Mouse (Mus musculus) lung, embryonic 16.5 days (tissue): ENCODE data around the gene Tmem37. TPM values are rescaled to one million over a fixed set of nuclear protein-coding genes. Genes with fewer than 3 reads are reported as not detected.
A peak's percentile ranks its signal among the peaks of the same experiment; 100 is the strongest.

ENCODE experiments used
- ATAC-seq: fragments of 200-750 bp; cut with Nextera tagmentation; 2 replicates; pipeline ENCODE4 v1.8.0; 2017; ENCODE audit warnings: low read depth, mild to moderate bottlenecking, moderate library complexity
- H3K27ac ChIP-seq: fragments of 300-500 bp; sonication (generic); 2 replicates; pipeline ENCODE4 v1.5.1; 2014; ENCODE audit warnings: mild to moderate bottlenecking, control low read depth, low read length
- H3K27me3 ChIP-seq: fragments of 300-500 bp; sonication (generic); 2 replicates; pipeline ENCODE4 v1.6.1; 2014; ENCODE audit warnings: low read depth, low read length, mixed read lengths; ENCODE audit not compliant: control insufficient read depth, insufficient read depth
- H3K36me3 ChIP-seq: fragments of 300-500 bp; sonication (generic); 2 replicates; pipeline ENCODE4 v1.6.1; 2014; ENCODE audit warnings: low read length; ENCODE audit not compliant: control insufficient read depth, insufficient read depth
- H3K4me1 ChIP-seq: fragments of 300-500 bp; sonication (generic); replicated peaks from 2 replicates; pipeline ENCODE4 v1.6.1; 2014; ENCODE audit warnings: low read length, mixed read lengths; ENCODE audit not compliant: control insufficient read depth, insufficient read depth
- H3K4me2 ChIP-seq: fragments of 300-500 bp; sonication (generic); 2 replicates; pipeline ENCODE4 v1.6.1; 2014; ENCODE audit warnings: low read depth, low read length, control low read depth
- H3K4me3 ChIP-seq: fragments of 300-500 bp; sonication (generic); 2 replicates; pipeline ENCODE4 v1.5.1; 2014; ENCODE audit warnings: mild to moderate bottlenecking, low read length, control low read depth
- H3K9ac ChIP-seq: fragments of 300-500 bp; sonication (generic); 2 replicates; pipeline ENCODE4 v1.6.1; 2014; ENCODE audit warnings: low read length, control low read depth
- H3K9me3 ChIP-seq: fragments of 300-500 bp; sonication (generic); 2 replicates; pipeline ENCODE4 v1.6.1; 2016; ENCODE audit warnings: low read length; ENCODE audit not compliant: control insufficient read depth
- WGBS: fragments of 180-500 bp; shearing (Covaris S2); extraction: QIAGEN DNeasy Blood & Tissue Kit; methylation state at CpG from one replicate; pipeline ENCODE4 v1.1.7; 2014; 5-methylcytosine and 5-hydroxymethylcytosine counted together
- polyA plus RNA-seq: library from polyadenylated mRNA; unstranded; fragments of >200 nt; fragmentation: Nextera tagmentation; extraction: Ambion mirVana; gene quantifications from 2 replicates; pipeline ENCODE4 v1.2.1, GENCODE M21; 2015

Gene Tmem37
- polyA plus RNA-seq, 1 experiment from 2014 or later: 11.4 TPM

DNA sequence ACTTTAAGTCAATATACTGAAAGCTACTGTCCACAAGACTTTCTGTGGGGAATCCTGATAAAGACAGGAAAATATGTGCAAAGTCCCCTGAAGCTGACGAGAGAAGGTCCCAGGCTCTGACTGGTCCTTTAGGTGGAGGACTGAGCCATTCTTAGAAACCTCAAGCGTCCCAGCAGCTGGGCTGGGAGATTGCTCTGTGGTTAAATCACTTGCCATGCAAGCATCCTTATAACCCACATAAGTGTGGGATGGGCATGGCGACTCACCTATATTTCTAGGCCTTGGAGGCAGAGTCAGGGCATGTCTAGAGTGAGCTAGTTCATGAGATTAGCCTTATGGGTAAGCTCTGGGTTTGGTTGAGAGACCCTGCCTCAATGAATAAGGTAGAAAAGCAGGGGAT, 7.2 kb downstream of the Tmem37 start:
- Histone ChIP-seq H3K4me3 (no peak overlapping the region), H3K4me2 (no peak overlapping the region), H3K9ac (no peak overlapping the region), H3K4me1 (peaks cover 2% of the 10 kb centered on the region; the same call in 1 of the 2 replicates), H3K27me3 (no peaks in the 10 kb centered on the region), H3K27ac (no peak overlapping the region), H3K9me3 (no peaks in the 10 kb centered on the region), H3K36me3 (no peaks in the 10 kb centered on the region)
- no peak for ATAC-seq
- WGBS: 74% methylated on average over 3 of the region's 3 CpGs

DNA sequence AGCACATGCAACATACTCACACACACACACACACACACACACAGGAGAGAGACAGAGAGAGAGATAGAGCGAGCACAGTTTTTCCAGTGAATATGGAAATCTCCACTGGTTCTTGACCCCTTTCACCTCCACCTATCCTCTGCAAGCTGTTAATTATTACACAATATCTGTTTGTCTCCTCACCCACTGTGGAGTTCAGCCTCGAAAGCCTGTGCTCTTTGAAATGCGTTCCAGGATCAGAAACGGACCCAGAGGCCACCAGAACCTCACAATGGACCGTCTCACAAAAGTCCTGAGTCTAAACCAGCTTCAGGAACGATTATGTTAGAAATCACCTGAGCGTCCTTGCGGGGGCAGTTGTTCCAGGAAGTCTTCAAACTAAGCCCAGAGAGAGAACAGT, 7.7 kb downstream of the Tmem37 start:
- H3K4me2 ChIP-seq: no peak overlapping the region
- no peak overlapping the region for H3K9ac ChIP-seq
- ATAC-seq: no peak
- H3K9me3 ChIP-seq: no peaks in the 10 kb centered on the region
- H3K4me3 ChIP-seq: no peak overlapping the region
- no peaks in the 10 kb centered on the region for H3K27me3 ChIP-seq
- H3K27ac ChIP-seq: no peak overlapping the region
- peaks cover 2% of the 10 kb centered on the region; the same call in 1 of the 2 replicates for H3K4me1 ChIP-seq
- H3K36me3 ChIP-seq: no peaks in the 10 kb centered on the region
- 68% methylated on average over 8 of the region's 8 CpGs for WGBS

DNA sequence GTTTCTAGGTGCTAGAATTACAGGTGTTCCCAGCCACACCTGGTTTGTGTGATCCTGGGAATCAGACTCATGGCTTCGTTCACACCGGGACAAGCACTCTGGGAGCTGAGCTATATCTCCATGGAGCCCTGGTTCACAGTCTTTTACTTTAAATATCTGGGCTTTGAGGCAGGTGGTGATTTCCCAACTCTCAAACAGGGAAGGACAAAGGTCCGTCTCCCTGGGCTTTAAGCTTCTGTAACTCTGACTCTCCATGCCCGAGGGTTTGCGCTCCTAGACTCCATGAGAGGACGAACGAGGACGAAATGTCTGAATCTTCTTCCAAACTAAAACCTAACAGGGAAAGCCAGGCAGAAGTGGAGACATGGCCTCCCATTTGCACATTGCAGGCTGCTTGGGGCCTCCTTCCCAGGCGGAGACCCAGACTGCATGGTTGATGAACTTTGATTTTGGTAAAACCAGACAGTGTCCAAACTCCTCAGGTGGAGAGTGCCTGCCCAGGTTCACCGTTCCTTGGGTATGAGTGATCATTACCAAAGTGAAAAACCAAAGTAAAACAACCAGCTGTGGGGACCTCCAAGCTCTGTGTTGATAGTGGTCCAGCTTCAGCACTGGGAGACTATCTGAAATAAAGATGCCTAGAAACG, 9.7 kb downstream of the Tmem37 start:
- Histone ChIP-seq H3K4me2 (no peak overlapping the region), H3K9me3 (no peaks in the 10 kb centered on the region)
- 85% methylated on average over 11 of the region's 11 CpGs for WGBS

GRCm38 (mm10) chr1:120062231-120062630, 11.6 kb downstream of the Tmem37 start:
- Histone ChIP-seq H3K27ac (no peak overlapping the region), H3K9ac (no peak overlapping the region), H3K27me3 (no peaks in the 10 kb centered on the region), H3K4me2 (no peak overlapping the region), H3K4me1 (peaks cover 8% of the 10 kb centered on the region), H3K9me3 (no peaks in the 10 kb centered on the region), H3K36me3 (no peaks in the 10 kb centered on the region), H3K4me3 (no peak overlapping the region)
- no peak for ATAC-seq
- WGBS: 66% methylated on average over 7 of the region's 7 CpGs

More for the DNA sequence above, 9.7 kb downstream of the Tmem37 start:
- no peaks in the 10 kb centered on the region for H3K36me3 ChIP-seq
- H3K27ac ChIP-seq: no peak overlapping the region
- H3K27me3 ChIP-seq: no peaks in the 10 kb centered on the region
- H3K9ac ChIP-seq: no peak overlapping the region
- H3K4me3 ChIP-seq: no peak overlapping the region
- ATAC-seq: no peak
- H3K4me1 ChIP-seq: peaks cover 2% of the 10 kb centered on the region; the same call in 1 of the 2 replicates

DNA sequence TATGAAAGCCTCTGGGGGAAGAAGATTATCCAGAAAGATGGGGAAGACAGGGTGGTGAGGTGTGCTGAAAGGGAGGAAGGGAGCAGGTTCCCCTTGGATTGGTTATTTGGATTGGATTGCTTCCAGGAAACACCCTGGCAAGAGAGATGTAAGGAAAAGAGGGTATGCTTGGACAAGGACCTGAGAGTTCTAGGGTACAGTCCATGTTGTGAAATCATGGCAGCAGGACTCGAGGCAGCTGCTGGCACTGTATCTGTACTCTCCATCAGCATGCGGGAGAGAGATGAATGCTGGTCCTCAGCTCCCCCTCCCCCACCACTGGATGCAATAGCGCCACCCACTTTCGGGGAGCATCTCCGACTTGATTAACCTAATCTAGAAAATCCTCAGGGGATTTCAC, 13.2 kb downstream of the Tmem37 start:
- Histone ChIP-seq H3K36me3 (no peaks in the 10 kb centered on the region), H3K4me1 (peaks cover 12% of the 10 kb centered on the region), H3K4me2 (no peak overlapping the region), H3K27ac (no peak overlapping the region), H3K9me3 (no peaks in the 10 kb centered on the region), H3K4me3 (no peak overlapping the region), H3K27me3 (no peaks in the 10 kb centered on the region), H3K9ac (no peak overlapping the region)
- no peak for ATAC-seq
- 64% methylated on average over 5 of the region's 5 CpGs for WGBS

DNA sequence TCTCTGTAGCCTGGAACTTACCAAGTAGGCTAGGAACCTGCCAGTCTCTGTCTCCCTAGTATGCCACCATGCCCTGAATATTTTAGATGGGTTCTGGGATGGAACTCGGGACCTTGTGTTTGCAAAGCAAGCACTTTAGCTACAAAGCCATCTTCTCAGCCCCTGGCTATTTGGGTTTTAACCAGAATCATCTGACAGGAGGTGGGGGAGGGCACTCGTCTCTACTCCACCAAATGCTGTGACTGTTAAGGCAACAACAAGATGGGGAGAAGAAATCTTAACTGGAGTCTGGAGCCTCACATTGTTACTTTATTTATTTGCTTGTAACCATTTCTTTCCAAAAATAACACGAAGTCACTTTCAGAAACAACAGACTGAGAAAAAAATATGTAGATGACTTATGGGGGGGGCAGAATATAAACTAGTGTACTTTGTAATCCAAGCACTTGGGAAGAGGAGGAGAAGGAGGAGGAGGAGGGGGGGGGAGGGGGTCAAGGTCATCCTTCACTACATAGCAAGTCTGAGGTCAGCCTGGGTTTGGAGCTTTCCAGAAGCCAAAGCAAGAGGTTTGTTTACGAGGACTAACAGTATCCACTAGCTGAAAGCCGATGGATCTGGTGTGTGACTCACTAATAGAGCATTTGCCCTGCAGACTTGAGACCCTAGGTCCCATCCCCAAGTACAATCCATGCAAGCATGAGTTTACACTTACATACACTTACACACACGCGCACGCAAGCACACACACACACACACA, 16.0 kb downstream of the Tmem37 start:
- H3K27ac ChIP-seq: no peak overlapping the region
- no peaks in the 10 kb centered on the region for H3K36me3 ChIP-seq
- WGBS: 56% methylated on average over 8 of the region's 8 CpGs
- no peaks in the 10 kb centered on the region for H3K9me3 ChIP-seq
- H3K9ac ChIP-seq: no peak overlapping the region
- no peaks in the 10 kb centered on the region for H3K27me3 ChIP-seq
- H3K4me2 ChIP-seq: no peak overlapping the region
- H3K4me1 ChIP-seq: peaks cover 16% of the 10 kb centered on the region
- no peak for ATAC-seq
- no peak overlapping the region for H3K4me3 ChIP-seq

DNA sequence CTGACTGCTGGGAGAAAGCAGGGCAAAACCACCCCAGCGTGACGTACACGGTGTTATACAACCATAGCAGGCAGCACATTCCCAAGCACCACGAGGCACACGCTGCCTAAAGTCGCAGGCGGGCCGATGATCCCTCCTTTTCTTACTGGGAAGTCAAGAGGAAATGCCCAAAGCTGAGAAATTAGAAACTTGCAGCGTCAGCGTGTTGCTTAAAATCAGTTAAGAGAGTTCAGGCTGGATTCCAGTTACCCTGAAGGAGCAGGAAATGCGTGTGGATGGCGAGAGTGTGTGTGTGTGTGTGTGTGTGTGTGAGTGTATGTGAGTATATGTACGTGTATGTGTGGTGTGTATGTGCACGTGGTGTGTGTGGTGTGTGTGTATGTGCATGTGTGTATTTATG, 16.8 kb downstream of the Tmem37 start:
- 54% methylated on average over 14 of the region's 14 CpGs for WGBS
- H3K4me2 ChIP-seq: no peak overlapping the region
- peaks cover 14% of the 10 kb centered on the region for H3K4me1 ChIP-seq
- H3K27me3 ChIP-seq: no peaks in the 10 kb centered on the region
- no peaks in the 10 kb centered on the region for H3K36me3 ChIP-seq
- ATAC-seq: peak; percentile 48
- H3K27ac ChIP-seq: no peak overlapping the region
- no peak overlapping the region for H3K9ac ChIP-seq
- no peaks in the 10 kb centered on the region for H3K9me3 ChIP-seq
- no peak overlapping the region for H3K4me3 ChIP-seq

- H3K36me3 ChIP-seq: no peaks in the 10 kb centered on the region
- no peaks in the 10 kb centered on the region for H3K27me3 ChIP-seq
- WGBS: 64% methylated on average over 7 of the region's 7 CpGs
- no peak overlapping the region for H3K4me2 ChIP-seq
- H3K9ac ChIP-seq: no peak overlapping the region
- no peaks in the 10 kb centered on the region for H3K9me3 ChIP-seq
- no peak overlapping the region for H3K27ac ChIP-seq
- ATAC-seq: no peak
- H3K4me3 ChIP-seq: no peak overlapping the region
- peaks cover 14% of the 10 kb centered on the region for H3K4me1 ChIP-seq
Observed at GRCm38 (mm10) chr1:120056236-120056635, 17.6 kb downstream of the Tmem37 start.

GRCm38 (mm10) chr1:120055475-120055874, 18.4 kb downstream of the Tmem37 start:
- H3K27ac ChIP-seq: no peak overlapping the region
- WGBS: 45% methylated on average over 6 of the region's 6 CpGs
- ATAC-seq: peak; percentile 41; the same call in 1 of the 2 replicates
- no peaks in the 10 kb centered on the region for H3K27me3 ChIP-seq
- no peak overlapping the region for H3K9ac ChIP-seq
- H3K4me2 ChIP-seq: no peak overlapping the region
- no peak overlapping the region for H3K4me3 ChIP-seq
- no peaks in the 10 kb centered on the region for H3K36me3 ChIP-seq
- peaks cover 14% of the 10 kb centered on the region for H3K4me1 ChIP-seq
- no peaks in the 10 kb centered on the region for H3K9me3 ChIP-seq
